Mouse (Mus musculus): ENCODE measurements around the gene Kif21b.

Gene Kif21b

GRCm38 (mm10) chr1:136156951-136157350 is 25.8 kb downstream of the Kif21b start:
- in situ Hi-C loops (cut with MboI) = no loop called here

GRCm38 (mm10) chr1:136159830-136160229 is 28.6 kb downstream of the Kif21b start:
- in situ Hi-C loops (cut with MboI) = no loop called here

GRCm38 (mm10) chr1:136160297-136160696 is 29.1 kb downstream of the Kif21b start:
- in situ Hi-C loops (cut with MboI) = no loop called here

- in situ Hi-C loops (cut with MboI) = no loop called here
These were observed 29.7 kb downstream of the Kif21b start for GRCm38 (mm10) chr1:136160930-136161329.

- in situ Hi-C loops (cut with MboI) = no loop called here
These were observed 30.2 kb downstream of the Kif21b start for GRCm38 (mm10) chr1:136161333-136161921.

GRCm38 (mm10) chr1:136165436-136165835 is 34.2 kb downstream of the Kif21b start:
- in situ Hi-C loops (cut with MboI) = no loop called here

- in situ Hi-C loops (cut with MboI) = no loop called here
These were observed 36.5 kb downstream of the Kif21b start for GRCm38 (mm10) chr1:136167657-136168056.

- in situ Hi-C loops (cut with MboI) = loop anchor here (10.0 kb wide), 1 partner anchor 55 kb away; no protein-coding TSS in a partner anchor
These were observed 38.9 kb downstream of the Kif21b start for GRCm38 (mm10) chr1:136170109-136170508.

- in situ Hi-C loops (cut with MboI) = loop anchor here (10.0 kb wide), 1 partner anchor 58 kb away; no protein-coding TSS in a partner anchor
These were observed 41.5 kb downstream of the Kif21b start for GRCm38 (mm10) chr1:136172696-136173095.

GRCm38 (mm10) chr1:136174101-136174606 is 43.0 kb downstream of the Kif21b start:
- in situ Hi-C loops (cut with MboI) = loop anchor here (10.0 kb wide), 1 partner anchor 59 kb away; no protein-coding TSS in a partner anchor

- in situ Hi-C loops (cut with MboI) = loop anchor here (10.0 kb wide), 1 partner anchor 60 kb away; no protein-coding TSS in a partner anchor
These were observed 44.0 kb downstream of the Kif21b start for GRCm38 (mm10) chr1:136175183-136175582.

- in situ Hi-C loops (cut with MboI) = loop anchor here (10.0 kb wide), 1 partner anchor 62 kb away; no protein-coding TSS in a partner anchor
These were observed 45.9 kb downstream of the Kif21b start for GRCm38 (mm10) chr1:136177085-136177484.

GRCm38 (mm10) chr1:136178741-136179140 is 47.6 kb downstream of the Kif21b start:
- in situ Hi-C loops (cut with MboI) = loop anchor here (10.0 kb wide), 1 partner anchor 64 kb away; no protein-coding TSS in a partner anchor

- in situ Hi-C loops (cut with MboI) = loop anchor here (10.0 kb wide), 1 partner anchor 65 kb away; no protein-coding TSS in a partner anchor
These were observed 48.4 kb downstream of the Kif21b start for GRCm38 (mm10) chr1:136179511-136180001.

GRCm38 (mm10) chr1:136190033-136190432 is 58.8 kb downstream of the Kif21b start:
- in situ Hi-C loops (cut with MboI) = no loop called here

GRCm38 (mm10) chr1:136212803-136213202 is 81.6 kb downstream of the Kif21b start, which contains the start of gene Mroh3:
Mroh3 (minus strand) TSS chr1:136212828.
- in situ Hi-C loops (cut with MboI) = no loop called here

- in situ Hi-C loops (cut with MboI) = no loop called here
These were observed 83.1 kb downstream of the Kif21b start for GRCm38 (mm10) chr1:136214304-136214703.

GRCm38 (mm10) chr1:136220037-136220871 is 89.1 kb downstream of the Kif21b start:
- in situ Hi-C loops (cut with MboI) = no loop called here

- in situ Hi-C loops (cut with MboI) = no loop called here
These were observed 91.2 kb downstream of the Kif21b start for GRCm38 (mm10) chr1:136222386-136222785.

- in situ Hi-C loops (cut with MboI) = no loop called here
These were observed 92.7 kb downstream of the Kif21b start for GRCm38 (mm10) chr1:136223758-136224342.

GRCm38 (mm10) chr1:136225846-136226245 is 94.7 kb downstream of the Kif21b start:
- in situ Hi-C loops (cut with MboI) = no loop called here

GRCm38 (mm10) chr1:136226626-136227025 is 95.4 kb downstream of the Kif21b start:
- in situ Hi-C loops (cut with MboI) = no loop called here

All from mature B cell (primary cell).